Mouse (Mus musculus) G1E (cell line): ENCODE data around the gene Dync1h1. TPM values are rescaled to one million over a fixed set of nuclear protein-coding genes. Genes with fewer than 3 reads are reported as not detected.

Experiments
- ATAC-seq: 2 replicates; pipeline ENCODE4 v1.8.0; 2016; ENCODE audit warnings: mild to moderate bottlenecking; ENCODE audit not compliant: insufficient number of reproducible peaks, poor library complexity, low FRiP score, severe bottlenecking; ENCODE audit errors: extremely low read depth
- DNase-seq: peaks from one replicate; pipeline ENCODE4 v3.0.0; 2012; ENCODE audit warnings: low spot score
- H3K27me3 ChIP-seq: 2 replicates; pipeline ENCODE4 v1.6.1; 2012; ENCODE audit warnings: mild to moderate bottlenecking, low read length, inconsistent platforms; ENCODE audit not compliant: insufficient read depth
- H3K36me3 ChIP-seq: replicated peaks from 2 replicates; pipeline ENCODE3; 2012; ENCODE audit warnings: mild to moderate bottlenecking, inconsistent platforms
- H3K4me1 ChIP-seq: 2 replicates; pipeline ENCODE4 v1.6.1; 2012; ENCODE audit warnings: low read depth, low read length, inconsistent platforms, mixed read lengths; ENCODE audit not compliant: insufficient read depth
- H3K4me3 ChIP-seq: 2 replicates; pipeline ENCODE4 v1.5.1; 2012; ENCODE audit warnings: low read depth, mild to moderate bottlenecking, inconsistent platforms, low read length, moderate library complexity, mixed read lengths
- H3K9me3 ChIP-seq: replicated peaks from 2 replicates; pipeline ENCODE4 v1.6.1; 2012; ENCODE audit warnings: inconsistent platforms
- CTCF ChIP-seq: IDR thresholded peaks from 2 replicates; pipeline ENCODE4 v1.5.1; 2012; ENCODE audit warnings: low read depth, low read length, inconsistent platforms, mixed read lengths
- GATA1 ChIP-seq: IDR thresholded peaks from 2 replicates; pipeline ENCODE4 v1.6.1; 2012; ENCODE audit warnings: borderline replicate concordance, low read length, inconsistent platforms, mixed read lengths
- GATA2 ChIP-seq: IDR thresholded peaks from 2 replicates; pipeline ENCODE4 v1.6.1; 2012; ENCODE audit warnings: low read depth, low read length, inconsistent platforms, borderline replicate concordance
- POLR2AphosphoS5 ChIP-seq: IDR thresholded peaks from 2 replicates; pipeline ENCODE4 v1.6.1; 2012; ENCODE audit warnings: low read depth, low read length, inconsistent platforms; ENCODE audit not compliant: insufficient replicate concordance
- TAL1 ChIP-seq: conservative IDR thresholded peaks from 2 replicates; pipeline ENCODE4 v1.6.1; 2012; ENCODE audit warnings: low read depth, low read length, inconsistent platforms, mixed read lengths
- polyA plus RNA-seq: library from polyadenylated mRNA; stranded (reverse); fragments of >175 nt; gene quantifications from 2 replicates; pipeline ENCODE4 v1.2.3, GENCODE M21; 2012
- total RNA-seq, 2 experiments: library from RNA; stranded (forward) in 1 of 2; stranded (reverse) in 1 of 2; fragments of 200-1000 nt in 1 of 2; fragments of >200 nt in 1 of 2; fragmentation: Nextera tagmentation in 1 of 2; gene quantifications; 2 replicates each; pipeline ENCODE4 v1.2.3; 2014 to 2017

Gene Dync1h1
- total and polyA plus RNA-seq, 3 experiments: 112 to 344 (median 251) TPM

DNA sequence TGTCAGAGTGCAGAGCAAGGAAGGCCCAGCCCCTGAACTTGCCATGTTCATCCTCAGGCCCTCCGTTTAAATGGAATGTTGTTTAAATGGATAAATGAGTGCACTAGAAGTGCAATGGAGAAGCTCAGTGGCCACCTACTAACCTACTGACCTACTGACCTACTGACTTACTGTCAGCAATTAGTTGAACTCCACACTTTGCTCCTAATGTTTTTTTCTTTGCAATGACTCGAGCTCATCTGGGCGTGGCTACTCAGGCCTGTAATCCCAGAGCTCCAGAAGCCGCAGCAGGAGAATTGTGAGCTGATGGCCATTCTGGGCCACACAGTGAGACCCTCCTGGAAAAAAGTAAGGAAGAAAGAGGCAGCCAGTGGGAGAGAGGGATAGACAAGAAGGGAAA is 25.3 kb upstream of the Dync1h1 start:
- Histone ChIP-seq H3K36me3 (peaks cover 95% of the 10 kb centered on the region), H3K4me1 (no peaks in the 10 kb centered on the region), H3K27me3 (no peaks in the 10 kb centered on the region), H3K4me3 (no peak overlapping the region), H3K9me3 (no peaks in the 10 kb centered on the region)
- TF ChIP-seq GATA2 (no peak), POLR2AphosphoS5 (no peak), CTCF (no peak), GATA1 (no peak), TAL1 (no peak)
- DNase-seq (no peak), ATAC-seq (no peak)

DNA sequence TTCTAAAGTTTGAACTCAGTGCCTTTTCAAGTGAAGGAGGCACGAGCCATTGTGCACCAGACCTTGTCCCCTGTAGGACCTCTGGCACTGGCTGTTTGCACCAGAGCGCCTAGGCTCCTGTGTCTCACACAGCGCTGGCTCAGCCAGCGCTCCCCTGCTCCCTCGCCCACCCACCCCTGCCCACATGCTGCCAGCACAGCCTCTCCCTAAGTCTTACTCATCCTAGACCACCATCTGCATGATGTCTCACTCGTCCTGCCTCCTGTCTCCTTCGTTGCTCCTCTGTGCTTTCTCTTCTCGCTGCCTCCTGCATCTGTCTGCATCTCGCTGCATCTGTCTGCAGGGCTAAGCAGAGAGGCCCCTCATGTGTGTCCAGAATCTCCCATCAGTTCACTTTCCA is 22.9 kb upstream of the Dync1h1 start:
- Histone ChIP-seq H3K9me3 (no peaks in the 10 kb centered on the region), H3K36me3 (peaks cover 82% of the 10 kb centered on the region), H3K4me1 (no peaks in the 10 kb centered on the region; the same call in 1 of the 2 replicates), H3K27me3 (no peaks in the 10 kb centered on the region), H3K4me3 (no peak overlapping the region)
- DNase-seq (no peak), ATAC-seq (no peak)
- TF ChIP-seq CTCF (no peak), POLR2AphosphoS5 (no peak), GATA2 (no peak), GATA1 (no peak)

DNA sequence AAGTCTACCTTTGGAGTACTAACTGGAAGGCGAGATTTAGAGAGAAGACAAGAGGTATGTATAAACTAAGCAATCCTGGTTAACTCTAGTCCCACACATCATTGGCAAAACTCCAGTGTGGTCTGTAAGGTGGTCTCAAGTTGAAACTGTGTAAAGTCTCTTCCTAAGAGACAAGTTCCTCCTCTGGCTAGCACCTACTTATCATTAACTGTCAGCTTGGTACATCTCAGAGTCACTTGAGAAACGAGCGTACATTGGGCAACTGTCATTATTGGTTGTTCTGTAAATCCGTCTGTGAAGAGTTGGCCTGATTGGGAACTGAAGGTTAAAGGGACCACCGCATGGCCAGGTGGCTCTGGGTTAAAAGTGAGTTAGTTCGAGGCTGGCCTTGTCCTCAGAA is 12.6 kb upstream of the Dync1h1 start:
- peaks cover 38% of the 10 kb centered on the region for H3K4me1 ChIP-seq
- ATAC-seq: no peak

DNA sequence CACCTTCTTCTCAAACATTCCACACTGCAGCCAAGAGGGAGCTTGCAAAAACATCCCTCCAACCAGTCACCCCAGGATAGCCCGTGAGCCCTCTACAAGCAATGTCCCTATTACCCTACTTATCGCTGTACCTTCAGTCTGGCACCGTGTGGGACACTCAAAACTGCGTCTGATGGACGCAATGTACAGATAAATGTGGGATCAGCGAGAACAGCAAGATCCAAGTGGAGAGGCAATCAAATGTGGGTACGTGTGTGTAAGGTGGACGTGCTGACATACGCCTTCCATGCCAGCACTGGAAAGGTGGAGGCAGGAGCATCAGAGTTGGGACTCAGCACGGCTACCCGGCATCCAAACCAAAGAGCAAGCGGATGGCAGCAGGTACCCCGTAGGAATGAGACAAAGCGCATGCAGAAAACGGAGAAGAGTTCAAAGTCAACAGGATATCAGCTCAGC is 10.4 kb upstream of the Dync1h1 start:
- Histone ChIP-seq H3K9me3 (no peaks in the 10 kb centered on the region), H3K4me3 (peak overlapping the region; percentile 76), H3K27me3 (no peaks in the 10 kb centered on the region), H3K4me1 (peaks cover 38% of the 10 kb centered on the region), H3K36me3 (peaks cover 29% of the 10 kb centered on the region)
- TF ChIP-seq POLR2AphosphoS5 (no peak), GATA2 (no peak), CTCF (no peak), GATA1 (no peak), TAL1 (no peak)
- DNase-seq: no peak
- ATAC-seq: peak; percentile 22

More for the DNA sequence above, 12.6 kb upstream of the Dync1h1 start:
- DNase-seq: no peak
- Histone ChIP-seq H3K9me3 (no peaks in the 10 kb centered on the region), H3K36me3 (peaks cover 29% of the 10 kb centered on the region), H3K27me3 (no peaks in the 10 kb centered on the region), H3K4me3 (no peak overlapping the region)
- no peak for TF ChIP-seq GATA2
- no peak for TF ChIP-seq CTCF
- no peak for TF ChIP-seq TAL1
- no peak for TF ChIP-seq GATA1
- no peak for TF ChIP-seq POLR2AphosphoS5

DNA sequence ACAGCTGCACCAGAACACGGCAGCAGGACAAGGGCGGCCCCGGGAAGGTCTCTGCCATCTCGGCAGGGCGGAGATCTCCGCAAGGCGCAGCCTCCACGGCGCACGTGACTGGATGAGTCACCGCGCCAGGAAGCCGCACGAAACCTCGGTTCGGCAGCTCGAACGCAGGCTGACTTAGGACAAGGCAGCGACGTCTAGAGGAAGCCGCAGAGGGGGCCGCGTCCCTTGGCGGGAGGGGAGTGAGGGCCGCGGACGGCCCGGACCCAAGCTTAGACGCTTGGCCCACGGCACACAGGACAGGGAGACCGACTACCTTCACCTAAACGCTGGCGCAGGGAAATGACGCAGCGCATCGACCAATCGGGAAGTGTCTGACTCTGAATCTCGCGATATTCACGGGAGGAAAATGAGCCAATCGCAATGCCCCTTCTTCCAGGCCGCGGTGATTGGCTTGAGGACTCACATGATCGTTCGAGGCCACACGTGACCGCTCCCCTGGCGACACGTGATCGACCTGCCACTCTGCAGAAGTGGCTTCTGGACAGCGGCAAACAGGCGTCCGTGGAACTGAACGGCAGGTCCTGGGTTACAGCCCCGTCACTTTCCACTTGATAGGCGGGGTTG is 9.9 kb upstream of the Dync1h1 start:
- H3K9me3 ChIP-seq: no peaks in the 10 kb centered on the region
- no peaks in the 10 kb centered on the region for H3K27me3 ChIP-seq
- TF ChIP-seq GATA2 (0 out of 2 replicates have a peak, but pooled peaks have one; percentile 48), CTCF (no peak)
- ATAC-seq (peak; percentile 88), DNase-seq (peak; percentile 100)
- peaks cover 30% of the 10 kb centered on the region for H3K36me3 ChIP-seq
- H3K4me1 ChIP-seq: peaks cover 38% of the 10 kb centered on the region
- H3K4me3 ChIP-seq: peak overlapping the region; percentile 76

DNA sequence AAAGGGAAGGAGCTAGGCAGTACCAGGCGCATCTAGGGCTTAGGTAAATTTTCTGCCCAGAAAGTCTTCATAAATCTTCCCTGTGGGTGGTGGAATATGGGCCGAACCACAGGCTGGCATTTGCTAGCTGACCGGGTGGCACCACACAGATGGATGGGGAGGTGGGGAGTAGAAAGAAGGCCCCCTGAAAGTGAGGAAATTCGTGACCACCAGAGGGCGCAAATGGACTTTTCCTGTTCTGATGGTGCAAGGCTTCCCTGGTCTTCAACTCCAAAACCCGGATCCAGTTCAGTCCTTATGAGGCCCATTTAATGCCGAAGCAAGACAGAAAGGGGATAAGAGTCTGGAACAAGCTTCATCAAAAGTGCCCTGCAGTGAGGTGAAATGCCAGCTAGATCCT is 2.7 kb upstream of the Dync1h1 start:
- DNase-seq: peak; percentile 64
- peaks cover 6% of the 10 kb centered on the region for H3K36me3 ChIP-seq
- H3K9me3 ChIP-seq: no peaks in the 10 kb centered on the region
- H3K4me3 ChIP-seq: no peak overlapping the region
- TF ChIP-seq TAL1 (no peak), CTCF (peak; percentile 92)
- H3K4me1 ChIP-seq: peaks cover 40% of the 10 kb centered on the region
- ATAC-seq: 0 out of 2 replicates have a peak, but pooled peaks have one; percentile 10
- H3K27me3 ChIP-seq: peaks cover 9% of the 10 kb centered on the region
